ENCODE assay signal across 23 mouse cellular contexts in the genomic region with DNA sequence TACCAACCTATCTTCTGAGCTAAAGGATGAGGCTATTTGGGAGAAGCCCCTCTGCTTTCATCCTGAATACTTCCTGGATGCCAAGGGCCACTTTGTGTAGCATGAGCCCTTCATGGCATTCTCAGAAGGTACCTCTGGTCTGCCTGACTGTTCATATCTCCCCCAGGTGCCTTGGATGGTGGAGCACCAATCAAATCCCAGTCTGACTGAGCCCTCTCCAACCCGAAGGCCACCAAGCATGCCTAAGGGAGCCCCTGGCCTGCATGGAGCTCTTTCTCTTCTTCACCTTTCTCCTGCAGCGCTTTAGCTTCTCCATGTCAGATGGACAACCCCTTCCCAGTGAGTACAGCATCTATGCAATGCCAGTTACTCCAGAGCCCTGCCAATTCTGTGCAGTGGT. TPM values are rescaled to one million over a fixed set of nuclear protein-coding genes. Genes with fewer than 3 reads are reported as not detected.
"Had no signal": no experiment of that assay in that cellular context is flagged by ENCODE, and none has a peak within 500 bp of the region (broad histone marks: within the 10 kb centered on the region; RNA-seq: fewer than 3 reads in every experiment).

No protein-coding gene starts in this region.

- H3K27ac ChIP-seq: liver, embryonic 14.5 days; lung, embryonic 15.5 days; macrophage; midbrain, embryonic 12.5 days; neural tube, embryonic 13.5 days; stomach, embryonic 15.5 days had no signal

- DNase-seq: lung, adult 2 months; lung, postnatal 14 days; lung, postnatal 36 days; midbrain, embryonic 14.5 days; right cerebral cortex, postnatal 14 days; thymus, adult 18-20 months; thymus, postnatal 14 days; thymus, postnatal 36 days had no signal

- H3K4me2 ChIP-seq: lung, embryonic 15.5 days; midbrain, embryonic 12.5 days; neural tube, embryonic 13.5 days; stomach, embryonic 15.5 days had no signal

- H3K4me1 ChIP-seq: lung, embryonic 15.5 days; megakaryocyte, embryonic 14.5 days; midbrain, embryonic 12.5 days; neural tube, embryonic 13.5 days; stomach, embryonic 15.5 days had no signal

- H3K36me3 ChIP-seq: lung, embryonic 15.5 days; midbrain, embryonic 12.5 days; neural tube, embryonic 13.5 days; stomach, embryonic 15.5 days had no signal

- H3K9ac ChIP-seq: liver, embryonic 14.5 days; lung, embryonic 15.5 days; midbrain, embryonic 12.5 days; neural tube, embryonic 13.5 days; stomach, embryonic 15.5 days had no signal

- H3K27me3 ChIP-seq: lung, embryonic 15.5 days; midbrain, embryonic 12.5 days; neural tube, embryonic 13.5 days; stomach, embryonic 15.5 days had no signal

- H3K4me3 ChIP-seq: lung, embryonic 15.5 days; megakaryocyte, embryonic 14.5 days; midbrain, embryonic 12.5 days; neural tube, embryonic 13.5 days; stomach, embryonic 15.5 days had no signal

- H3K9me3 ChIP-seq: lung, embryonic 15.5 days; megakaryocyte, embryonic 14.5 days; midbrain, embryonic 12.5 days; neural tube, embryonic 13.5 days; stomach, embryonic 15.5 days had no signal

- ATAC-seq: lung, postnatal 0 days had no signal

RNA-seq across cellular contexts. Expression of gene Cyp2d9, which starts 31.5 kb away (rescaled TPM):
- total RNA-seq: megakaryocyte progenitor cell, adult 5-6 weeks; midbrain, postnatal 0 days; monocyte, adult 5-6 weeks; neutrophil, adult 5-6 weeks had no signal
- polyA plus RNA-seq: lung, embryonic 15.5 days; lung, postnatal 0 days; macrophage; midbrain, embryonic 12.5 days; midbrain, embryonic 14.5 days; midbrain, postnatal 0 days; neural tube, embryonic 11.5 days; neural tube, embryonic 13.5 days; spleen, adult 2 months; thymus, postnatal 0 days had no signal

RNA-seq across cellular contexts. Expression of gene Cyp2d10, which starts 57.7 kb away (rescaled TPM):
- total RNA-seq: megakaryocyte progenitor cell, adult 5-6 weeks; midbrain, postnatal 0 days; monocyte, adult 5-6 weeks; neutrophil, adult 5-6 weeks had no signal
- polyA plus RNA-seq: lung, embryonic 15.5 days; lung, postnatal 0 days; macrophage; midbrain, embryonic 12.5 days; midbrain, embryonic 14.5 days; midbrain, postnatal 0 days; neural tube, embryonic 11.5 days; neural tube, embryonic 13.5 days; thymus, postnatal 0 days had no signal
